Mouse (Mus musculus): Measurements from ENCODE around the gene Cyp27b1. TPM values are rescaled to one million over a fixed set of nuclear protein-coding genes. Genes with fewer than 3 reads are reported as not detected.

Gene Cyp27b1
- polyA plus RNA-seq, 2 experiments: 0.07 TPM; not detected in 1

- H3K9me3 ChIP-seq (ENCODE audit: control insufficient read depth, low read length): no peaks in the 10 kb centered on the region
- H3K4me1 ChIP-seq (replicated peaks; ENCODE audit: control insufficient read depth in 2 of 2, insufficient read depth in 2 of 2, low read length in 1 of 2): peaks cover 2 to 7% of the 10 kb centered on the region in 2 experiments; a peak in 3 of 4 replicates
- H3K9ac ChIP-seq (replicated peaks): no peak overlapping the region
- H3K27ac ChIP-seq: no peak overlapping the region
- peak overlapping the region; percentile 53 for H3K4me2 ChIP-seq (ENCODE audit: low read depth)
- WGBS (ENCODE audit: insufficient replicate concordance): 38% methylated on average over 70 of the region's 70 CpGs
- DNase-seq (ENCODE audit: low read depth in 3 of 3, low spot score in 3 of 3) (no peak), ATAC-seq (ENCODE audit: insufficient read depth) (no peak)
- no peak for TF ChIP-seq EP300 (IDR thresholded peaks at IDR 0.05; ENCODE audit: low read depth)
- TF ChIP-seq CTCF (IDR thresholded peaks at IDR 0.05; ENCODE audit: low read depth): 0 out of 2 replicates have a peak, but pooled peaks have one; percentile 5
- H3K36me3 ChIP-seq (replicated peaks; ENCODE audit: control insufficient read depth, insufficient read depth, low read depth): no peaks in the 10 kb centered on the region
- peaks cover 38% of the 10 kb centered on the region for H3K27me3 ChIP-seq (ENCODE audit: control insufficient read depth, insufficient read depth, low read length)
- peak overlapping the region in 1 of 2 experiments; percentile 35; a peak in 3 of 4 replicates for H3K4me3 ChIP-seq (ENCODE audit: insufficient read depth in 1 of 2, low read depth in 2 of 2, low read length in 2 of 2)
These were observed 31.8 kb downstream of the Cyp27b1 start for GRCm38 (mm10) chr10:127079665-127080391.

GRCm38 (mm10) chr10:127080901-127081780 is 33.1 kb downstream of the Cyp27b1 start:
- Histone ChIP-seq H3K27ac (no peak overlapping the region), H3K36me3 (replicated peaks; ENCODE audit: control insufficient read depth, insufficient read depth, low read depth) (no peaks in the 10 kb centered on the region), H3K4me1 (replicated peaks; ENCODE audit: control insufficient read depth in 2 of 2, insufficient read depth in 2 of 2, low read length in 1 of 2) (peaks cover 2 to 7% of the 10 kb centered on the region in 2 experiments; a peak in 3 of 4 replicates), H3K4me3 (ENCODE audit: insufficient read depth in 1 of 2, low read depth in 2 of 2, low read length in 2 of 2) (no peak overlapping the region; a peak in 1 of 4 replicates), H3K9ac (replicated peaks) (no peak overlapping the region), H3K27me3 (ENCODE audit: control insufficient read depth, insufficient read depth, low read length) (peaks cover 38% of the 10 kb centered on the region), H3K4me2 (ENCODE audit: low read depth) (peak overlapping the region; percentile 44), H3K9me3 (ENCODE audit: control insufficient read depth, low read length) (no peaks in the 10 kb centered on the region)
- no peak for ATAC-seq (ENCODE audit: insufficient read depth)
- 27% methylated on average over 48 of the region's 48 CpGs for WGBS (ENCODE audit: insufficient replicate concordance)
- TF ChIP-seq EP300 (IDR thresholded peaks at IDR 0.05; ENCODE audit: low read depth): no peak
- TF ChIP-seq CTCF (IDR thresholded peaks at IDR 0.05; ENCODE audit: low read depth): no peak
- DNase-seq (ENCODE audit: low read depth in 3 of 3, low spot score in 3 of 3): no peak

- Histone ChIP-seq H3K4me1 (replicated peaks; ENCODE audit: control insufficient read depth in 2 of 2, insufficient read depth in 2 of 2, low read length in 1 of 2) (peaks cover 0 to 2% of the 10 kb centered on the region in 2 experiments; a peak in 2 of 4 replicates), H3K4me2 (ENCODE audit: low read depth) (peak overlapping the region; percentile 18; the same call in 1 of the 2 replicates), H3K27ac (no peak overlapping the region), H3K9ac (replicated peaks) (no peak overlapping the region), H3K4me3 (ENCODE audit: insufficient read depth in 1 of 2, low read depth in 2 of 2, low read length in 2 of 2) (no peak overlapping the region), H3K9me3 (ENCODE audit: control insufficient read depth, low read length) (no peaks in the 10 kb centered on the region), H3K36me3 (replicated peaks; ENCODE audit: control insufficient read depth, insufficient read depth, low read depth) (no peaks in the 10 kb centered on the region), H3K27me3 (ENCODE audit: control insufficient read depth, insufficient read depth, low read length) (peaks cover 38% of the 10 kb centered on the region)
- DNase-seq (ENCODE audit: low read depth in 3 of 3, low spot score in 3 of 3): no peak
- 56% methylated on average over 8 of the region's 8 CpGs for WGBS (ENCODE audit: insufficient replicate concordance)
- TF ChIP-seq CTCF (IDR thresholded peaks at IDR 0.05; ENCODE audit: low read depth): no peak
- no peak for TF ChIP-seq EP300 (IDR thresholded peaks at IDR 0.05; ENCODE audit: low read depth)
- no peak for ATAC-seq (ENCODE audit: insufficient read depth)
These were observed 34.1 kb downstream of the Cyp27b1 start for GRCm38 (mm10) chr10:127081996-127082620.

GRCm38 (mm10) chr10:127083292-127083914 is 35.4 kb downstream of the Cyp27b1 start:
- DNase-seq (ENCODE audit: low read depth in 3 of 3, low spot score in 3 of 3) (no peak), ATAC-seq (ENCODE audit: insufficient read depth) (no peak)
- H3K4me3 ChIP-seq (ENCODE audit: insufficient read depth in 1 of 2, low read depth in 2 of 2, low read length in 2 of 2): no peak overlapping the region
- H3K27me3 ChIP-seq (ENCODE audit: control insufficient read depth, insufficient read depth, low read length): peaks cover 35% of the 10 kb centered on the region
- H3K27ac ChIP-seq: no peak overlapping the region
- H3K4me1 ChIP-seq (replicated peaks; ENCODE audit: control insufficient read depth in 2 of 2, insufficient read depth in 2 of 2, low read length in 1 of 2): peaks cover 0 to 2% of the 10 kb centered on the region in 2 experiments; a peak in 2 of 4 replicates
- H3K36me3 ChIP-seq (replicated peaks; ENCODE audit: control insufficient read depth, insufficient read depth, low read depth): no peaks in the 10 kb centered on the region
- no peaks in the 10 kb centered on the region for H3K9me3 ChIP-seq (ENCODE audit: control insufficient read depth, low read length)
- WGBS (ENCODE audit: insufficient replicate concordance): 59% methylated on average over 8 of the region's 8 CpGs
- no peak for TF ChIP-seq CTCF (IDR thresholded peaks at IDR 0.05; ENCODE audit: low read depth)
- TF ChIP-seq EP300 (IDR thresholded peaks at IDR 0.05; ENCODE audit: low read depth): no peak
- no peak overlapping the region for H3K9ac ChIP-seq (replicated peaks)
- H3K4me2 ChIP-seq (ENCODE audit: low read depth): no peak overlapping the region

All from liver, embryonic 14.5 days (tissue).